Mouse (Mus musculus): ENCODE measurements around the gene Fcer1g.

Gene Fcer1g

GRCm38 (mm10) chr1:171263666-171264461 is 29.7 kb upstream of the Fcer1g start:
- no peak for DNase-seq

- DNase-seq = peak; percentile 61
Measured at GRCm38 (mm10) chr1:171263185-171263611, 29.0 kb upstream of the Fcer1g start.

- DNase-seq = peak; percentile 67
Measured at GRCm38 (mm10) chr1:171262594-171263130, 28.5 kb upstream of the Fcer1g start.

GRCm38 (mm10) chr1:171260316-171260715 is 26.2 kb upstream of the Fcer1g start:
- DNase-seq = no peak

- no peak for DNase-seq
Measured at GRCm38 (mm10) chr1:171258921-171259320, 24.8 kb upstream of the Fcer1g start.

GRCm38 (mm10) chr1:171257781-171258180 is 23.6 kb upstream of the Fcer1g start:
- no peak for DNase-seq

GRCm38 (mm10) chr1:171256937-171257548 is 22.9 kb upstream of the Fcer1g start:
- DNase-seq = peak; percentile 79

GRCm38 (mm10) chr1:171256095-171256818 is 22.1 kb upstream of the Fcer1g start:
- DNase-seq = peak; percentile 77

GRCm38 (mm10) chr1:171252415-171252814 is 18.2 kb upstream of the Fcer1g start:
- DNase-seq = no peak

- no peak for DNase-seq
Measured at GRCm38 (mm10) chr1:171251594-171252324, 17.6 kb upstream of the Fcer1g start.

- no peak for DNase-seq
Measured at GRCm38 (mm10) chr1:171250680-171251593, 16.8 kb upstream of the Fcer1g start, which contains the start of gene Ndufs2. Gene Ndufs2 (minus strand): TSS chr1:171251388.

GRCm38 (mm10) chr1:171249913-171250600 is 15.9 kb upstream of the Fcer1g start, which contains the start of gene Adamts4:
Gene Adamts4 (plus strand): TSS chr1:171250421.
- no peak for DNase-seq

- no peak for DNase-seq
Measured at GRCm38 (mm10) chr1:171248386-171249226, 14.4 kb upstream of the Fcer1g start.

GRCm38 (mm10) chr1:171247916-171248315 is 13.8 kb upstream of the Fcer1g start:
- no peak for DNase-seq

- DNase-seq = no peak
Measured at GRCm38 (mm10) chr1:171247453-171247841, 13.3 kb upstream of the Fcer1g start.

- peak; percentile 99 for DNase-seq
Measured at GRCm38 (mm10) chr1:171246709-171247452, 12.7 kb upstream of the Fcer1g start.

GRCm38 (mm10) chr1:171245353-171245752 is 11.2 kb upstream of the Fcer1g start:
- DNase-seq = no peak

GRCm38 (mm10) chr1:171241952-171242351 is 7.8 kb upstream of the Fcer1g start:
- peak; percentile 66 for DNase-seq

- no peak for DNase-seq
Measured at GRCm38 (mm10) chr1:171240911-171241310, 6.7 kb upstream of the Fcer1g start.
